Mouse (Mus musculus): ENCODE measurements around the gene Nphp4. TPM values are rescaled to one million over a fixed set of nuclear protein-coding genes. Genes with fewer than 3 reads are reported as not detected.

Nphp4 gene
- polyA plus RNA-seq, 1 experiment: 14.8 TPM

- Histone ChIP-seq H3K27ac (ENCODE audit: insufficient read depth, low read length) (no peak overlapping the region), H3K4me3 (ENCODE audit: insufficient read depth, low read length) (no peak overlapping the region), H3K4me1 (ENCODE audit: control insufficient read depth, insufficient read depth, low read length) (no peaks in the 10 kb centered on the region)
- no peak for TF ChIP-seq CTCF (IDR thresholded peaks at IDR 0.05; ENCODE audit: extremely low read depth, insufficient read depth, low read length)
- no peak for TF ChIP-seq POLR2A (IDR thresholded peaks at IDR 0.05; ENCODE audit: extremely low read depth, insufficient read depth, low read length)
Measured at GRCm38 (mm10) chr4:152574266-152574665, 97.8 kb downstream of the Nphp4 start.

DNA sequence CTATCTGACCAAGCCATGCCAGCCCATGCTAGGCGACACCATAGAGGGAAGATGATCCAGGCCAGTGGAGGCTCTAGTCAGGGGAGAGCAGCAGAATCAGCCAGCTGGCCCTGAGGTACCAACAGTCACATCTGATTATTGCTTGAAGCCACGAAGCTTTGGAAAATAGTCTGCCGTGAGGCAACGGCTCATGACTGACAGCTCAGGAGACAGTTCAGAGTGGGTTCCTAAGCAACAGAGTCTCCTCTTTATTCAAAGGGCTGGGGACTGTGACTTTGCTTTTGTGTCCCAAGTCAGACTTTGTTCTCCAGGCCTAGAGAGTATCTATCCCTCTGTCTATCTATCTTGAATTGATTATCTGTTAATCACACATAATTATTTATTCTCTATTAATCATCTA lies 100.3 kb downstream of the Nphp4 start:
- TF ChIP-seq CTCF (IDR thresholded peaks at IDR 0.05; ENCODE audit: extremely low read depth, insufficient read depth, low read length): no peak
- no peak for TF ChIP-seq POLR2A (IDR thresholded peaks at IDR 0.05; ENCODE audit: extremely low read depth, insufficient read depth, low read length)
- H3K27ac ChIP-seq (ENCODE audit: insufficient read depth, low read length): no peak overlapping the region
- no peak overlapping the region for H3K4me3 ChIP-seq (ENCODE audit: insufficient read depth, low read length)
- no peaks in the 10 kb centered on the region for H3K4me1 ChIP-seq (ENCODE audit: control insufficient read depth, insufficient read depth, low read length)

GRCm38 (mm10) chr4:152579956-152580355 lies 103.5 kb downstream of the Nphp4 start:
- Histone ChIP-seq H3K27ac (ENCODE audit: insufficient read depth, low read length) (no peak overlapping the region), H3K4me3 (ENCODE audit: insufficient read depth, low read length) (no peak overlapping the region)
- TF ChIP-seq CTCF (IDR thresholded peaks at IDR 0.05; ENCODE audit: extremely low read depth, insufficient read depth, low read length): no peak
- no peak for TF ChIP-seq POLR2A (IDR thresholded peaks at IDR 0.05; ENCODE audit: extremely low read depth, insufficient read depth, low read length)

GRCm38 (mm10) chr4:152582206-152582605 lies 105.7 kb downstream of the Nphp4 start:
- no peak overlapping the region for H3K27ac ChIP-seq (ENCODE audit: insufficient read depth, low read length)
- H3K4me3 ChIP-seq (ENCODE audit: insufficient read depth, low read length): no peak overlapping the region
- H3K4me1 ChIP-seq (ENCODE audit: control insufficient read depth, insufficient read depth, low read length): peaks cover 7% of the 10 kb centered on the region
- TF ChIP-seq POLR2A (IDR thresholded peaks at IDR 0.05; ENCODE audit: extremely low read depth, insufficient read depth, low read length) (no peak), CTCF (IDR thresholded peaks at IDR 0.05; ENCODE audit: extremely low read depth, insufficient read depth, low read length) (no peak)

More at GRCm38 (mm10) chr4:152579956-152580355, 103.5 kb downstream of the Nphp4 start:
- H3K4me1 ChIP-seq (ENCODE audit: control insufficient read depth, insufficient read depth, low read length): no peaks in the 10 kb centered on the region

DNA sequence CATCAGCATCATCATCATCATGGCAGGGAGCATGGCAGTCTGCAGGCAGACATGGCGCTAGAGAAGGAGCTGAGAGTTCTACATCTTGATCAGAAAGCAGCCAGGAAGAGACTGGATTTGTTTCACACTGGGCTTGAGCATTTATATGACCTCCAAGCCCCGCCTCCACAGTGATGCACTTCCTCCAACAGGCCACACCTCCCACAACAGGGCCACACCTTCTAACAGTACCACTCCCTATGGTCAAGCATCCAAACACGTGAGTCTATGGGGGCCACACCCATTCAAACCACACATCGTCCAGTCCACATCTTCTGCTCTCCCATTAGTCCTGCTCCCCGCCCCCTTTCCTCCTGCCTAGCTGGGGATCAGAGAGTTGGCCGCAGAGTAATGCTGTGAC lies 107.1 kb downstream of the Nphp4 start:
- Histone ChIP-seq H3K27ac (ENCODE audit: insufficient read depth, low read length) (no peak overlapping the region), H3K4me3 (ENCODE audit: insufficient read depth, low read length) (no peak overlapping the region), H3K4me1 (ENCODE audit: control insufficient read depth, insufficient read depth, low read length) (peaks cover 9% of the 10 kb centered on the region)
- TF ChIP-seq CTCF (IDR thresholded peaks at IDR 0.05; ENCODE audit: extremely low read depth, insufficient read depth, low read length): no peak
- TF ChIP-seq POLR2A (IDR thresholded peaks at IDR 0.05; ENCODE audit: extremely low read depth, insufficient read depth, low read length): no peak

DNA sequence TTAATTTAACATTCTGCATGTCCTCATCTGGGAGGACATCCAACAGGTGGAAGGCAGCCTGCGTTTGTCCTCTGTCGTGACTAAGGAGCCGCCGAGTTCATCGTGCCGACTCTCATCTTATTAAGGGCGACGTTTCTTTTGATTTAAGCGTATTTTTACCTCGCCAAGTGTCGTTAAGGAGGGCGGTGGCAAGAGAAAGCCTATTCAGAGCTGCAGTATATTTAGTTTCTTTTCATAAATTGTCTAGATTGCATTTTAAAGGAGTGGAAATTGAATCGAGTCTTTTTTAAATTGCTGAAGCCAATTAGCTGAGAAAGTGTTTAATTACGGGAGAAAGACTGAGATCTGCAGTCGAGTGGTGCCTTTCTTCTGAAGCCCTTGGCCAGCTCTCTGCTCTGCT lies 109.0 kb downstream of the Nphp4 start:
- no peak overlapping the region for H3K4me3 ChIP-seq (ENCODE audit: insufficient read depth, low read length)
- H3K4me1 ChIP-seq (ENCODE audit: control insufficient read depth, insufficient read depth, low read length): peaks cover 9% of the 10 kb centered on the region
- H3K27ac ChIP-seq (ENCODE audit: insufficient read depth, low read length): no peak overlapping the region
- TF ChIP-seq POLR2A (IDR thresholded peaks at IDR 0.05; ENCODE audit: extremely low read depth, insufficient read depth, low read length) (no peak), CTCF (IDR thresholded peaks at IDR 0.05; ENCODE audit: extremely low read depth, insufficient read depth, low read length) (no peak)

DNA sequence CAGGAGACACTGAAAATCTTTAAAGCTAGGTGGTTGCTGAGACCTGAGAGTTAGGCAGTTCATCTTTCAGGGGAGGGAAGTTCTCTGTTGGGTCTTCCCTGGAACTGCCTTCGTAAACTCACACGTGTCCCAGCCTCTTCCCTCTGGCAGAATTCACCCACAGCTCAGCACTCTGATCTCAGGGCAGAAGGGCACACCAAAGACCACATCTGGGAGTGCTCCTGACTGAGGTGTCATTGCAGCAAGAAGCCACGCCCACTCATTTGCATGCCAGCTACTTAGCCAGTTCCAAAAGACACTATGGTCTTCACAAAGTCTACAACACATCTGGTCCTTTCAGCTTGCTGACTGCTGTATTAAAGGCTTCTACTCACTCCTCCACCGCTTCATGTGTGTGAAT lies 109.7 kb downstream of the Nphp4 start:
- no peak for TF ChIP-seq CTCF (IDR thresholded peaks at IDR 0.05; ENCODE audit: extremely low read depth, insufficient read depth, low read length)
- Histone ChIP-seq H3K4me1 (ENCODE audit: control insufficient read depth, insufficient read depth, low read length) (peaks cover 9% of the 10 kb centered on the region), H3K27ac (ENCODE audit: insufficient read depth, low read length) (no peak overlapping the region), H3K4me3 (ENCODE audit: insufficient read depth, low read length) (no peak overlapping the region)

DNA sequence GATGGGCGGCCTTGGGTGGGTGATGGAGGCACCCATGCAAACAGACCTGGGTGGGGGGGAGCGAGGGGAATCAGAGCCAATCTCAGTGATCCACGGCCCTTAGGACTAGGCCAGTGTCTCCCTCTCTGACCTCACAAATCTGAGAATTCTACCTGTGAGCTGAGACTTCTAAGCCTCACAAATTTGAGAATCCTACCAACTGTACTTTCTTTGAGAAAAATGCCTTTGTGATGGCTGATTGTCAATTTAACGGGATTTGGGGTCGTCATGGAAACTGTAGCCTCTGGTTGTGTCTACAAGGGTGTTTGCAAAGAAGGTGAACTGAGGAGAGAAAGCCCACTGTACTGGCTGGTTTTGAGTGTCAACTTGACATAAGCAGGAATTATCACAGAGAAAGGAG lies 127.8 kb downstream of the Nphp4 start:
- TF ChIP-seq CTCF (IDR thresholded peaks at IDR 0.05; ENCODE audit: extremely low read depth, insufficient read depth, low read length) (no peak), POLR2A (IDR thresholded peaks at IDR 0.05; ENCODE audit: extremely low read depth, insufficient read depth, low read length) (no peak)
- H3K4me3 ChIP-seq (ENCODE audit: insufficient read depth, low read length): no peak overlapping the region
- no peak overlapping the region for H3K27ac ChIP-seq (ENCODE audit: insufficient read depth, low read length)
- no peaks in the 10 kb centered on the region for H3K4me1 ChIP-seq (ENCODE audit: control insufficient read depth, insufficient read depth, low read length)

GRCm38 (mm10) chr4:152609196-152609595 lies 132.7 kb downstream of the Nphp4 start:
- Histone ChIP-seq H3K27ac (ENCODE audit: insufficient read depth, low read length) (no peak overlapping the region), H3K4me3 (ENCODE audit: insufficient read depth, low read length) (no peak overlapping the region), H3K4me1 (ENCODE audit: control insufficient read depth, insufficient read depth, low read length) (peaks cover 3% of the 10 kb centered on the region)
- no peak for TF ChIP-seq POLR2A (IDR thresholded peaks at IDR 0.05; ENCODE audit: extremely low read depth, insufficient read depth, low read length)
- TF ChIP-seq CTCF (IDR thresholded peaks at IDR 0.05; ENCODE audit: extremely low read depth, insufficient read depth, low read length): no peak

DNA sequence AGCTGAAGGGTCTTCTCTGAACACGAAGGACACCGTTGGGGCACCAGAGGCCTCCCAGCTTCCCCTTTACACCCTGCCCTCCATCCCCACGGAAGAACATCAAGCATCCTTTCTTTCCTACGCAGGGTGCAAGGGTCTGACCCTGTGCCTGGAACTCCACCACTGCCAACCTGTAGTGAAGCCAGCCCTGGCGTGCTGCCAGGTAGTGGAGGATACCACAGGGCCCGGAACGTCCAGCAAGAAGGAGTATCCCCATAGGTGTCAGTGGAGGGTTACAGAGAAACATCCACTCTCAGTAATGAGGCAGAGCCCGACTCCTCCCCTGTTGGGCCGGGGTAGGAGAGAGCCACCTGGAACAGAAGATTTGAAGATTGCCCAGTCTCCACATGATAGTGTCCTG lies 133.5 kb downstream of the Nphp4 start:
- Histone ChIP-seq H3K27ac (ENCODE audit: insufficient read depth, low read length) (no peak overlapping the region), H3K4me3 (ENCODE audit: insufficient read depth, low read length) (no peak overlapping the region), H3K4me1 (ENCODE audit: control insufficient read depth, insufficient read depth, low read length) (peaks cover 4% of the 10 kb centered on the region)
- TF ChIP-seq CTCF (IDR thresholded peaks at IDR 0.05; ENCODE audit: extremely low read depth, insufficient read depth, low read length) (no peak), POLR2A (IDR thresholded peaks at IDR 0.05; ENCODE audit: extremely low read depth, insufficient read depth, low read length) (no peak)

Other genes with a start within 250 kb of the Nphp4 start
- gene Gpr153, start 202.5 kb upstream of the Nphp4 start, polyA plus RNA-seq (2012; rRNA removed): 24.0 and 25.9 TPM in 2 replicates
- gene Hes3, start 185.0 kb upstream of the Nphp4 start, polyA plus RNA-seq (2012; rRNA removed): 1.1 and 1.2 TPM in 2 replicates
- gene Icmt, start 179.5 kb upstream of the Nphp4 start, polyA plus RNA-seq (2012; rRNA removed): 32.9 and 35.2 TPM in 2 replicates
- 22.2 and 25.0 TPM in 2 replicates for gene Rnf207, start 157.7 kb upstream of the Nphp4 start, polyA plus RNA-seq (2012; rRNA removed)
- 201 and 216 TPM in 2 replicates for gene Rpl22, start 151.0 kb upstream of the Nphp4 start, polyA plus RNA-seq (2012; rRNA removed)
- 67.5 and 75.5 TPM in 2 replicates for gene Chd5, start 138.1 kb upstream of the Nphp4 start, polyA plus RNA-seq (2012; rRNA removed)
- gene Kcnab2, start 1.2 kb downstream of the Nphp4 start, polyA plus RNA-seq (2012; rRNA removed): 245 and 267 TPM in 2 replicates